Mouse (Mus musculus) cortical plate, adult 2 months (tissue): ENCODE data around the gene Cul4b. TPM values are rescaled to one million over a fixed set of nuclear protein-coding genes. Genes with fewer than 3 reads are reported as not detected.
A peak's percentile ranks its signal among the peaks of the same experiment; 100 is the strongest.
"Not testable (repeated sequence)": the region's sequence is repeated elsewhere in the genome, so short reads cannot be mapped to it uniquely, and the experiment has no call there.

Source experiments
- H3K27ac ChIP-seq: fragments of 200-500 bp; 2 replicates; pipeline ENCODE4 v1.5.1; 2012; ENCODE audit warnings: low read length, control low read depth, inconsistent platforms; ENCODE audit not compliant: insufficient read depth
- H3K4me1 ChIP-seq: fragments of 200-500 bp; 2 replicates; pipeline ENCODE4 v1.6.1; 2011; ENCODE audit warnings: low read length; ENCODE audit not compliant: control insufficient read depth, insufficient read depth
- H3K4me3 ChIP-seq: fragments of 200-500 bp; 2 replicates; pipeline ENCODE4 v1.5.1; 2011; ENCODE audit warnings: mild to moderate bottlenecking, low read length, control low read depth; ENCODE audit not compliant: insufficient read depth
- CTCF ChIP-seq: fragments of 200-500 bp; IDR thresholded peaks from 2 replicates; pipeline ENCODE4 v1.5.1; 2011; ENCODE audit warnings: mild to moderate bottlenecking, control low read depth, low read length; ENCODE audit not compliant: insufficient read depth; ENCODE audit errors: extremely low read depth
- POLR2A ChIP-seq: fragments of 200-500 bp; IDR thresholded peaks from 2 replicates; pipeline ENCODE4 v1.6.1; 2011; ENCODE audit warnings: mild to moderate bottlenecking, low read length, control low read depth; ENCODE audit not compliant: insufficient read depth; ENCODE audit errors: extremely low read depth
- polyA plus RNA-seq: library from polyadenylated mRNA; depleted of rRNA; stranded (reverse); fragments of >200 nt; gene quantifications from 2 replicates; pipeline ENCODE4 v1.2.3, GENCODE M21; 2012; rRNA removed

The Cul4b gene
- polyA plus RNA-seq, 1 experiment, result 13.4 TPM

- TF ChIP-seq POLR2A (peak; percentile 59), CTCF (no peak)
- Histone ChIP-seq H3K4me1 (no peaks in the 10 kb centered on the region; the same call in 1 of the 2 replicates), H3K27ac (peak overlapping the region; percentile 97), H3K4me3 (peak overlapping the region; percentile 88)
Measured at GRCm38 (mm10) chrX:38564542-38565175, 11.3 kb downstream of the Cul4b start.

- TF ChIP-seq CTCF (no peak), POLR2A (no peak)
- H3K4me3 ChIP-seq, result peak overlapping the region; percentile 88
- H3K4me1 ChIP-seq, result no peaks in the 10 kb centered on the region; the same call in 1 of the 2 replicates
- H3K27ac ChIP-seq, result peak overlapping the region; percentile 12; the same call in 1 of the 2 replicates
Measured at GRCm38 (mm10) chrX:38563941-38564541, 12.0 kb downstream of the Cul4b start.

GRCm38 (mm10) chrX:38553255-38553654, 22.7 kb downstream of the Cul4b start:
- no peak overlapping the region for H3K27ac ChIP-seq
- no peak for TF ChIP-seq CTCF
- no peak for TF ChIP-seq POLR2A

GRCm38 (mm10) chrX:38514556-38514955, 61.4 kb downstream of the Cul4b start:
- TF ChIP-seq CTCF, result peak; percentile 46; the same call in 1 of the 2 replicates
- TF ChIP-seq POLR2A, result no peak
- H3K4me3 ChIP-seq, result no peak overlapping the region

More at GRCm38 (mm10) chrX:38553255-38553654, 22.7 kb downstream of the Cul4b start:
- no peaks in the 10 kb centered on the region for H3K4me1 ChIP-seq
- no peak overlapping the region for H3K4me3 ChIP-seq

GRCm38 (mm10) chrX:38504846-38505245, 71.2 kb downstream of the Cul4b start:
- Histone ChIP-seq H3K4me3 (no peak overlapping the region), H3K27ac (no peak overlapping the region), H3K4me1 (no peaks in the 10 kb centered on the region)
- TF ChIP-seq CTCF, result no peak
- no peak for TF ChIP-seq POLR2A

More at GRCm38 (mm10) chrX:38514556-38514955, 61.4 kb downstream of the Cul4b start:
- Histone ChIP-seq H3K4me1 (no peaks in the 10 kb centered on the region), H3K27ac (no peak overlapping the region)

GRCm38 (mm10) chrX:38502182-38502581, 73.8 kb downstream of the Cul4b start:
- H3K4me3 ChIP-seq, H3K27ac ChIP-seq, H3K4me1 ChIP-seq: not testable (repeated sequence)

GRCm38 (mm10) chrX:38485464-38485863, 90.5 kb downstream of the Cul4b start:
- not testable (repeated sequence) for H3K4me3 ChIP-seq, H3K4me1 ChIP-seq, H3K27ac ChIP-seq

Other genes with a start within 250 kb of the Cul4b start
- 58.5 and 65.8 TPM in 2 replicates for gene Lamp2, start 119.7 kb downstream of the Cul4b start, polyA plus RNA-seq
- gene Mcts1, start 24.4 kb upstream of the Cul4b start, polyA plus RNA-seq, result 77.7 and 78.6 TPM in 2 replicates
- gene C1galt1c1, start 58.9 kb upstream of the Cul4b start, polyA plus RNA-seq, result 29.1 and 31.8 TPM in 2 replicates
- gene 6030498E09Rik, start 196.5 kb upstream of the Cul4b start, polyA plus RNA-seq, result not detected in 2 replicates